Mouse (Mus musculus): ENCODE data around the gene Oas1e.
A peak's percentile ranks its signal among the peaks of the same experiment; 100 is the strongest.
"Not testable (repeated sequence)": the region's sequence is repeated elsewhere in the genome, so short reads cannot be mapped to it uniquely, and the experiment has no call there.

The Oas1e gene

GRCm38 (mm10) chr5:120795480-120796034 is at the start of gene Oas1e:
Oas1e (minus strand) TSS chr5:120795530.
- DNase-seq: not testable (repeated sequence)

GRCm38 (mm10) chr5:120844713-120845112 is 49.4 kb upstream of the Oas1e start:
- no peak for DNase-seq

GRCm38 (mm10) chr5:120836731-120837585 is 41.6 kb upstream of the Oas1e start:
- DNase-seq: peak; percentile 38

GRCm38 (mm10) chr5:120833335-120834280 is 38.3 kb upstream of the Oas1e start:
- no peak for DNase-seq

GRCm38 (mm10) chr5:120831031-120831430 is 35.7 kb upstream of the Oas1e start:
- DNase-seq: no peak

GRCm38 (mm10) chr5:120818999-120819398 is 23.7 kb upstream of the Oas1e start:
- no peak for DNase-seq

GRCm38 (mm10) chr5:120815949-120816348 is 20.6 kb upstream of the Oas1e start:
- peak; percentile 16 for DNase-seq

- no peak for DNase-seq
Observed at GRCm38 (mm10) chr5:120813023-120813422, 17.7 kb upstream of the Oas1e start.

GRCm38 (mm10) chr5:120811951-120812819 is 16.9 kb upstream of the Oas1e start, which contains the start of gene Oas1c:
Oas1c (minus strand) TSS chr5:120812514.
- DNase-seq: peak; percentile 62

GRCm38 (mm10) chr5:120809171-120809570 is 13.8 kb upstream of the Oas1e start:
- DNase-seq: no peak

GRCm38 (mm10) chr5:120806458-120806857 is 11.1 kb upstream of the Oas1e start:
- DNase-seq: peak; percentile 38

GRCm38 (mm10) chr5:120803596-120803995 is 8.3 kb upstream of the Oas1e start:
- DNase-seq: no peak

- DNase-seq: not testable (repeated sequence)
Observed at GRCm38 (mm10) chr5:120798943-120799342, 3.6 kb upstream of the Oas1e start.

- DNase-seq: not testable (repeated sequence)
Observed at GRCm38 (mm10) chr5:120798147-120798546, 2.8 kb upstream of the Oas1e start.

- peak; percentile 14 for DNase-seq
Observed at GRCm38 (mm10) chr5:120793043-120793442, 2.3 kb downstream of the Oas1e start.

- no peak for DNase-seq
Observed at GRCm38 (mm10) chr5:120787042-120787441, 8.3 kb downstream of the Oas1e start.

- no peak for DNase-seq
Observed at GRCm38 (mm10) chr5:120782446-120782845, 12.9 kb downstream of the Oas1e start.

GRCm38 (mm10) chr5:120781646-120782045 is 13.7 kb downstream of the Oas1e start:
- no peak for DNase-seq

- no peak for DNase-seq
Observed at GRCm38 (mm10) chr5:120779922-120780321, 15.4 kb downstream of the Oas1e start.

- no peak for DNase-seq
Observed at GRCm38 (mm10) chr5:120778941-120779340, 16.4 kb downstream of the Oas1e start.

- DNase-seq: no peak
Observed at GRCm38 (mm10) chr5:120777478-120777877, 17.9 kb downstream of the Oas1e start, which contains the start of gene Oas3. Oas3 (minus strand) TSS chr5:120777661.

GRCm38 (mm10) chr5:120776801-120777200 is 18.5 kb downstream of the Oas1e start:
- no peak for DNase-seq
